Mouse (Mus musculus) limb, embryonic 10.5 days (tissue): ENCODE results near the gene Oas2. TPM values are rescaled to one million over a fixed set of nuclear protein-coding genes. Genes with fewer than 3 reads are reported as not detected.
A peak's percentile ranks its signal among the peaks of the same experiment; 100 is the strongest.

Experiments
- DNase-seq: peaks from one replicate; pipeline ENCODE4 v3.0.0-alpha.2; 2017; ENCODE audit warnings: low spot score
- H3K27ac ChIP-seq: fragments of 300-500 bp; sonication (generic); 2 replicates; pipeline ENCODE4 v1.5.1; 2016; ENCODE audit warnings: mild to moderate bottlenecking
- H3K27me3 ChIP-seq: fragments of 300-500 bp; sonication (generic); 2 replicates; pipeline ENCODE4 v1.6.1; 2016; ENCODE audit warnings: low read depth, mild to moderate bottlenecking; ENCODE audit not compliant: poor library complexity, severe bottlenecking
- H3K36me3 ChIP-seq: fragments of 300-500 bp; sonication (generic); 2 replicates; pipeline ENCODE4 v1.6.1; 2016; ENCODE audit warnings: mild to moderate bottlenecking, moderate library complexity
- H3K4me1 ChIP-seq: fragments of 300-500 bp; sonication (generic); 2 replicates; pipeline ENCODE4 v1.6.1; 2016
- H3K4me3 ChIP-seq: fragments of 300-500 bp; sonication (generic); 2 replicates; pipeline ENCODE4 v1.5.1; 2016; ENCODE audit warnings: mild to moderate bottlenecking, moderate library complexity
- H3K9me3 ChIP-seq: fragments of 300-500 bp; sonication (generic); replicated peaks from 2 replicates; pipeline ENCODE4 v1.6.1; 2016; ENCODE audit warnings: mild to moderate bottlenecking
- WGBS: fragments of 180-500 bp; shearing (Covaris S2); methylation state at CpG from one replicate; pipeline ENCODE4 v1.1.7; 2016; 5-methylcytosine and 5-hydroxymethylcytosine counted together
- polyA plus RNA-seq: library from polyadenylated mRNA; unstranded; fragments of >200 nt; fragmentation: Nextera tagmentation; extraction: Ambion mirVana; gene quantifications from 2 replicates; pipeline ENCODE4 v1.2.1, GENCODE M21; 2016

Gene Oas2
- polyA plus RNA-seq, 1 experiment from 2014 or later = not detected

GRCm38 (mm10) chr5:120721005-120721404 is 28.6 kb downstream of the Oas2 start:
- no peaks in the 10 kb centered on the region for H3K9me3 ChIP-seq
- H3K4me1 ChIP-seq = peaks cover 3% of the 10 kb centered on the region; the same call in 1 of the 2 replicates
- H3K4me3 ChIP-seq = no peak overlapping the region
- no peaks in the 10 kb centered on the region for H3K36me3 ChIP-seq
- WGBS = 62% methylated on average over 7 of the region's 7 CpGs
- H3K27me3 ChIP-seq = peaks cover 17% of the 10 kb centered on the region; the same call in 1 of the 2 replicates
- no peak for DNase-seq
- H3K27ac ChIP-seq = no peak overlapping the region

- 64% methylated on average over 14 of the region's 15 CpGs for WGBS
- no peak overlapping the region for H3K27ac ChIP-seq
- no peak overlapping the region for H3K4me3 ChIP-seq
- DNase-seq = no peak
- H3K36me3 ChIP-seq = no peaks in the 10 kb centered on the region
- H3K4me1 ChIP-seq = peaks cover 5% of the 10 kb centered on the region; the same call in 1 of the 2 replicates
- no peaks in the 10 kb centered on the region for H3K9me3 ChIP-seq
- peaks cover 37% of the 10 kb centered on the region for H3K27me3 ChIP-seq
Measured at GRCm38 (mm10) chr5:120718600-120719378, 30.9 kb downstream of the Oas2 start.

GRCm38 (mm10) chr5:120717136-120717535 is 32.5 kb downstream of the Oas2 start:
- no peaks in the 10 kb centered on the region for H3K36me3 ChIP-seq
- H3K27me3 ChIP-seq = peaks cover 51% of the 10 kb centered on the region
- WGBS = 76% methylated on average over 10 of the region's 10 CpGs
- no peaks in the 10 kb centered on the region for H3K9me3 ChIP-seq
- DNase-seq = no peak
- H3K4me1 ChIP-seq = peaks cover 5% of the 10 kb centered on the region; the same call in 1 of the 2 replicates
- H3K4me3 ChIP-seq = no peak overlapping the region
- no peak overlapping the region for H3K27ac ChIP-seq

GRCm38 (mm10) chr5:120714314-120714713 is 35.3 kb downstream of the Oas2 start:
- H3K36me3 ChIP-seq = no peaks in the 10 kb centered on the region
- H3K4me3 ChIP-seq = no peak overlapping the region
- H3K27me3 ChIP-seq = peaks cover 79% of the 10 kb centered on the region
- H3K27ac ChIP-seq = no peak overlapping the region
- WGBS = 6% methylated on average over 16 of the region's 16 CpGs
- DNase-seq = peak; percentile 90
- H3K4me1 ChIP-seq = peaks cover 23% of the 10 kb centered on the region
- no peaks in the 10 kb centered on the region for H3K9me3 ChIP-seq

- peaks cover 95% of the 10 kb centered on the region for H3K27me3 ChIP-seq
- WGBS = 81% methylated on average over 8 of the region's 8 CpGs
- no peak for DNase-seq
- H3K36me3 ChIP-seq = no peaks in the 10 kb centered on the region
- no peak overlapping the region for H3K4me3 ChIP-seq
- H3K27ac ChIP-seq = no peak overlapping the region
- peaks cover 20% of the 10 kb centered on the region for H3K4me1 ChIP-seq
- no peaks in the 10 kb centered on the region for H3K9me3 ChIP-seq
Measured at GRCm38 (mm10) chr5:120712721-120713120, 36.9 kb downstream of the Oas2 start.

- H3K36me3 ChIP-seq = no peaks in the 10 kb centered on the region
- H3K9me3 ChIP-seq = no peaks in the 10 kb centered on the region
- WGBS = 35% methylated on average over 3 of the region's 3 CpGs
- H3K4me3 ChIP-seq = peak within 1 kb of the TSS; percentile 54
- H3K27ac ChIP-seq = peak within 1 kb of the TSS; percentile 63; the same call in 1 of the 2 replicates
- peak; percentile 42 for DNase-seq
- peaks cover 23% of the 10 kb centered on the region for H3K4me1 ChIP-seq
- H3K27me3 ChIP-seq = peaks cover 99% of the 10 kb centered on the region
Measured at GRCm38 (mm10) chr5:120711827-120712226, 37.8 kb downstream of the Oas2 start, which contains the start of gene Dtx1. Dtx1 (minus strand) TSS chr5:120711927.

- Histone ChIP-seq H3K9me3 (no peaks in the 10 kb centered on the region), H3K27ac (peak overlapping the region; percentile 63; the same call in 1 of the 2 replicates), H3K36me3 (no peaks in the 10 kb centered on the region), H3K4me3 (peak overlapping the region; percentile 54), H3K4me1 (peaks cover 27% of the 10 kb centered on the region), H3K27me3 (peaks cover 99% of the 10 kb centered on the region)
- 2% methylated on average over 42 of the region's 43 CpGs for WGBS
- peak; percentile 47 for DNase-seq
Measured at GRCm38 (mm10) chr5:120711416-120711815, 38.2 kb downstream of the Oas2 start.

GRCm38 (mm10) chr5:120710826-120711248 is 38.8 kb downstream of the Oas2 start:
- Histone ChIP-seq H3K27me3 (peaks cover 100% of the 10 kb centered on the region), H3K9me3 (no peaks in the 10 kb centered on the region), H3K36me3 (no peaks in the 10 kb centered on the region), H3K4me1 (peaks cover 31% of the 10 kb centered on the region), H3K27ac (peak overlapping the region; percentile 63; the same call in 1 of the 2 replicates), H3K4me3 (peak overlapping the region; percentile 54)
- peak; percentile 42 for DNase-seq
- 1% methylated on average over 34 of the region's 34 CpGs for WGBS

- Histone ChIP-seq H3K36me3 (no peaks in the 10 kb centered on the region), H3K9me3 (no peaks in the 10 kb centered on the region), H3K27me3 (peaks cover 100% of the 10 kb centered on the region), H3K27ac (peak overlapping the region; percentile 63), H3K4me1 (peaks cover 31% of the 10 kb centered on the region), H3K4me3 (peak overlapping the region; percentile 54)
- WGBS = 4% methylated on average over 40 of the region's 40 CpGs
- DNase-seq = peak; percentile 53
Measured at GRCm38 (mm10) chr5:120710161-120710825, 39.4 kb downstream of the Oas2 start.

- H3K9me3 ChIP-seq = no peaks in the 10 kb centered on the region
- H3K27me3 ChIP-seq = peaks cover 92% of the 10 kb centered on the region
- H3K36me3 ChIP-seq = no peaks in the 10 kb centered on the region
- WGBS = 48% methylated on average over 13 of the region's 13 CpGs
- no peak for DNase-seq
- peak overlapping the region; percentile 64 for H3K27ac ChIP-seq
- peak overlapping the region; percentile 43 for H3K4me3 ChIP-seq
- H3K4me1 ChIP-seq = peaks cover 29% of the 10 kb centered on the region
Measured at GRCm38 (mm10) chr5:120706976-120707375, 42.7 kb downstream of the Oas2 start.

- Histone ChIP-seq H3K4me1 (peaks cover 28% of the 10 kb centered on the region), H3K27ac (peak overlapping the region; percentile 64), H3K9me3 (no peaks in the 10 kb centered on the region), H3K36me3 (no peaks in the 10 kb centered on the region), H3K4me3 (peak overlapping the region; percentile 43), H3K27me3 (peaks cover 91% of the 10 kb centered on the region)
- WGBS = 10% methylated on average over 16 of the region's 16 CpGs
- DNase-seq = peak; percentile 60
Measured at GRCm38 (mm10) chr5:120706541-120706940, 43.1 kb downstream of the Oas2 start.

- no peak overlapping the region for H3K4me3 ChIP-seq
- no peaks in the 10 kb centered on the region for H3K36me3 ChIP-seq
- H3K4me1 ChIP-seq = peaks cover 15% of the 10 kb centered on the region
- 51% methylated on average over 6 of the region's 6 CpGs for WGBS
- no peak overlapping the region for H3K27ac ChIP-seq
- H3K9me3 ChIP-seq = no peaks in the 10 kb centered on the region
- no peak for DNase-seq
- H3K27me3 ChIP-seq = peaks cover 91% of the 10 kb centered on the region
Measured at GRCm38 (mm10) chr5:120704421-120704820, 45.2 kb downstream of the Oas2 start.

GRCm38 (mm10) chr5:120703660-120704059 is 46.0 kb downstream of the Oas2 start:
- DNase-seq = no peak
- Histone ChIP-seq H3K27me3 (peaks cover 91% of the 10 kb centered on the region), H3K27ac (no peak overlapping the region), H3K4me3 (no peak overlapping the region), H3K4me1 (peaks cover 21% of the 10 kb centered on the region), H3K36me3 (no peaks in the 10 kb centered on the region), H3K9me3 (no peaks in the 10 kb centered on the region)
- 75% methylated on average over 3 of the region's 3 CpGs for WGBS
